Mouse (Mus musculus): ENCODE data around the gene Tpi1. TPM values are rescaled to one million over a fixed set of nuclear protein-coding genes. Genes with fewer than 3 reads are reported as not detected.
A peak's percentile ranks its signal among the peaks of the same experiment; 100 is the strongest.

The Tpi1 gene
- total and polyA plus RNA-seq, 2 experiments from 2014 or later = 338 to 354 TPM

DNA sequence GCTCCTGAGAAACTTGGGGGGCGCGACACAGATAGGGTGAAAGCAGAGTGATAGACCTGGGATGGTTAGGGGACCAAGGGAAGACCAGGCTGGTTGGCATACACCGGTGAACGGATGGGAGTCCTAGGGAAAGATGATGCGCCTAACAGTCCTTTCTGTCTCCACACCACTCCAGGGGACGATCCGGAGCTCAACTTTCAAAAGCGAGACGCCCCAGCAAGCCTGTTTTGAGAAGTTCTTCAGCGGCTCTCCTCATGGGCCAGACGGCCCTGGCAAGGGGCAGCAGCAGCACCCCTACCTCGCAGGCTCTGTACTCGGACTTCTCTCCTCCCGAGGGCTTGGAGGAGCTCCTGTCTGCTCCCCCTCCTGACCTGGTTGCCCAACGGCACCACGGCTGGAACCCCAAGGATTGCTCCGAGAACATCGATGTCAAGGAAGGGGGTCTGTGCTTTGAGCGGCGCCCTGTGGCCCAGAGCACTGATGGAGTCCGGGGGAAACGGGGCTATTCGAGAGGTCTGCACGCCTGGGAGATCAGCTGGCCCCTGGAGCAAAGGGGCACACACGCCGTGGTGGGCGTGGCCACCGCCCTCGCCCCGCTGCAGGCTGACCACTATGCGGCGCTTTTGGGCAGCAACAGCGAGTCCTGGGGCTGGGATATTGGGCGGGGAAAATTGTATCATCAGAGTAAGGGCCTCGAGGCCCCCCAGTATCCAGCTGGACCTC is 4.9 kb downstream of the Tpi1 start:
- Histone ChIP-seq H3K4me2 (ENCODE audit: low read depth) (peak overlapping the region; percentile 58), H3K27ac (ENCODE audit: low read depth, low read length) (peak overlapping the region; percentile 59; the same call in 1 of the 2 replicates), H3K36me3 (ENCODE audit: insufficient read depth) (peaks cover 13% of the 10 kb centered on the region), H3K9ac (peak overlapping the region; percentile 50), H3K4me1 (ENCODE audit: insufficient read depth) (peaks cover 22% of the 10 kb centered on the region), H3K9me3 (ENCODE audit: low read length) (no peaks in the 10 kb centered on the region), H3K4me3 (ENCODE audit: low read depth, low read length) (peak overlapping the region; percentile 41), H3K27me3 (ENCODE audit: insufficient read depth, low read length) (no peaks in the 10 kb centered on the region)
- DNase-seq = peak; percentile 70
- ATAC-seq = peak; percentile 12; the same call in 1 of the 2 replicates
- TF ChIP-seq CTCF (IDR thresholded peaks at IDR 0.05; ENCODE audit: low read depth) = peak; percentile 74
- 1% methylated on average over 35 of the region's 35 CpGs for WGBS

DNA sequence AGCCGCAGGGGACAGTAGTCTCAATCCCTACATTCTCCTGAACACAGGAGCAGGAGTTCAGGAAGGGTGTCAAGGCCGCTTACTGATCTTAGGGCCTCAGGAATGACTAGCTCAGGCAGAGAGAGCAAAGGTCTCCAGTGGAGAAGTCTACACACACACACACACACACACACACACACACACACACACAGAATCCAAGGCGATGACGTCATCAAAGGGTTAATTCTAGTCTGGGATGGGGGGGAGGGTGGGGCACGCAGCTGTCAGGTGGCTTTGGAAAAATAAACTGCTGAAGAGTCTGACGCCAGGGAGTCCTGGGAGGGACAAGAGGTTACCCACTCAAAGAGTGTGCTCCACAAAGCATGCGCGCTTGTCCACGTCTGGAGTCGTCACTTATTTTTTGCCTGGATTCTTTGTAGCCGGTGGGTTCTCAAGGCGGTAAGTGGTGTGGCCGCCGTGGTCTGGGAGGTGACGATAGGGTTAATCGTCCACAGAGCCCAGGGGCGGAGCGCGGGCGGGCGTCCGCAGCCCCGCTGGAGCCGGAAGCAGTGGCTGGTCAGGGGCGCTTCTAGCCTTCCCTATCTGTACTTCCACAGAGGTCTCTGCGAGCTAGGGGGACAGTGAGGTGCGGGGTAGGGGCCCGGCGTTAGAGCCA is 5.6 kb downstream of the Tpi1 start, which contains the start of gene Spsb2:
Gene Spsb2 (plus strand): TSS at position 304 of the 655 bp plus-strand sequence.
- ATAC-seq (no peak), DNase-seq (peak; percentile 37)
- H3K36me3 ChIP-seq (ENCODE audit: insufficient read depth) = peaks cover 13% of the 10 kb centered on the region

DNA sequence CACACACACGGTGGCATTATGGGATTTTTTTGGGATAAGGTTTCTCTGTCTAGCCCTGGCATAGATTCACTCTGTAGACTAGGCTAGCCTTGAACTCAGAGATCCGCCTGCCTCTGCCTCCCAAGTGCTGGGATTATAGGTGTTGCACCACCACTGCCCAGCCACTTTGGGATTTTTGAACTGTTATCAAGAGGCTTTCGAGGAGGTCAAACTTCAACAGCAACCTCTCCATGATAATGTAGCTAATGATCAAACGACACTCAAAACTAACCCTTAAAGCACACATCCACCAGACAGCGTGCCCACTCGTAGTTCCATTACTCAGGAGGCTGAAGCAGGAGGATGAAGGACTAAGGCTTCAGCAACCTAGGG is 6.1 kb downstream of the Tpi1 start:
- Histone ChIP-seq H3K27me3 (ENCODE audit: insufficient read depth, low read length) (no peaks in the 10 kb centered on the region), H3K36me3 (ENCODE audit: insufficient read depth) (peaks cover 13% of the 10 kb centered on the region), H3K9ac (no peak overlapping the region), H3K9me3 (ENCODE audit: low read length) (no peaks in the 10 kb centered on the region), H3K4me3 (ENCODE audit: low read depth, low read length) (no peak overlapping the region), H3K27ac (ENCODE audit: low read depth, low read length) (no peak overlapping the region), H3K4me1 (ENCODE audit: insufficient read depth) (peaks cover 18% of the 10 kb centered on the region), H3K4me2 (ENCODE audit: low read depth) (peak overlapping the region; percentile 58)
- 87% methylated on average over 6 of the region's 6 CpGs for WGBS
- DNase-seq = no peak
- ATAC-seq = no peak
- TF ChIP-seq CTCF (IDR thresholded peaks at IDR 0.05; ENCODE audit: low read depth) = no peak

More for the DNA sequence above, 5.6 kb downstream of the Tpi1 start, which contains the start of gene Spsb2:
- peak within 1 kb of the TSS; percentile 59; the same call in 1 of the 2 replicates for H3K27ac ChIP-seq (ENCODE audit: low read depth, low read length)
- no peak for TF ChIP-seq CTCF (IDR thresholded peaks at IDR 0.05; ENCODE audit: low read depth)
- no peaks in the 10 kb centered on the region for H3K9me3 ChIP-seq (ENCODE audit: low read length)
- H3K4me3 ChIP-seq (ENCODE audit: low read depth, low read length) = peak within 1 kb of the TSS; percentile 41
- H3K4me1 ChIP-seq (ENCODE audit: insufficient read depth) = peaks cover 20% of the 10 kb centered on the region
- peak within 1 kb of the TSS; percentile 50 for H3K9ac ChIP-seq
- no peaks in the 10 kb centered on the region for H3K27me3 ChIP-seq (ENCODE audit: insufficient read depth, low read length)
- H3K4me2 ChIP-seq (ENCODE audit: low read depth) = peak within 1 kb of the TSS; percentile 58
- 6% methylated on average over 29 of the region's 29 CpGs for WGBS

DNA sequence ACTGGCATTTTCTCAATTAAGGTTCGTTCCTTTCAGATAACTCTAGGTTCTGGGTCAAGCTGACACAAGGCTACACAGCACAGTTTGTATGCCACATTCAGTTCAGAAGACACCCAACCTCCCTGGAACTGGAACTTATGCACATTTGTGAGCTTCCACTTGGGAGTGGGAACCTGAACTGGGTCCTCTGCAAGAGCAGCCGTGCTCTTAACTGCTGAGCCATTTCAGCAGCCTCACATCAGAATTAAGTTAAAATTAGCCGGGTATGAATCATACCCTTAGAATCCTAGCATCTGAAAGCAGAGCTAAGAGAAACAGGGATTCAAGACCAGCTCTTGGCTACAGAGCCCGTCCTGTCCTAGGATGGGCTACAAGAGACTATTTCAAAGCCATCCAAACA is 6.7 kb downstream of the Tpi1 start:
- Histone ChIP-seq H3K36me3 (ENCODE audit: insufficient read depth) (peaks cover 13% of the 10 kb centered on the region), H3K9ac (no peak overlapping the region), H3K27ac (ENCODE audit: low read depth, low read length) (no peak overlapping the region), H3K27me3 (ENCODE audit: insufficient read depth, low read length) (no peaks in the 10 kb centered on the region), H3K4me1 (ENCODE audit: insufficient read depth) (peaks cover 11% of the 10 kb centered on the region), H3K4me3 (ENCODE audit: low read depth, low read length) (no peak overlapping the region), H3K4me2 (ENCODE audit: low read depth) (no peak overlapping the region), H3K9me3 (ENCODE audit: low read length) (no peaks in the 10 kb centered on the region)
- TF ChIP-seq CTCF (IDR thresholded peaks at IDR 0.05; ENCODE audit: low read depth) = no peak
- no peak for DNase-seq
- WGBS = 88% methylated on average over 4 of the region's 4 CpGs
- ATAC-seq = no peak

DNA sequence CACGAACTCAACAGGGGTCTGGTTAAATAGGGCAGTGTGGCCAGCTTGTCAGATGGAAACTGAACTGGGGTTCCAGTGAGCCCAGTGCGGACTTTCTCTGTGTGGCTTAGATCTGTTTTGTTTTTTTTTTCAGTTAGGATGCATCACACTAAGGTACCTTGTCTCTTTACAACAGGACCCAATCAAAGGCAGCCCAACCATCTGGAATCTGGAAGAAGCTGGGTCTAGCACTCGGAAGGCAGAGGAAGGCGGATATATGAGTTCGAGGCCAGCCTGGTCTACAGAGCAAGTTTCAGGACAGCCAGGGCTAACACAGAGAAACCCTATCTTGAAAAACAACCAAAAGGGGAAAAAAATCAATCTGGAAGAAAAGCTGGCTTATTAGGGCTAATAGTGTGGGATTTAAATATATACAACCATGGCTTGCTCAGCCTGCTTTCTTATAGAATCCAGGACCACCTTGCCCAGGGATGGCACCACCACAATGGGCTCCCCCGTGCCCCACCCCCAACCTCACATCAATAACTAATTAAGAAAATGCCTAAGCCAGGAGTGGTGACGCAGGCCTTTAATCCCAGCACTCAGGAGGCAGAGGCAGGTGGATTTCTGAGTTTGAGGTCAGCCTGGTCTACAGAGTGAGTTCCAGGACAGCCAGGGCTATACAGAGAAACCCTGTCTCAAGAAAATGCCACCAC is 7.5 kb downstream of the Tpi1 start:
- 68% methylated on average over 7 of the region's 7 CpGs for WGBS
- Histone ChIP-seq H3K4me2 (ENCODE audit: low read depth) (peak overlapping the region; percentile 76), H3K36me3 (ENCODE audit: insufficient read depth) (peaks cover 5% of the 10 kb centered on the region; the same call in 1 of the 2 replicates), H3K27ac (ENCODE audit: low read depth, low read length) (peak overlapping the region; percentile 86), H3K4me1 (ENCODE audit: insufficient read depth) (peaks cover 10% of the 10 kb centered on the region), H3K9ac (peak overlapping the region; percentile 15), H3K9me3 (ENCODE audit: low read length) (no peaks in the 10 kb centered on the region), H3K4me3 (ENCODE audit: low read depth, low read length) (peak overlapping the region; percentile 38), H3K27me3 (ENCODE audit: insufficient read depth, low read length) (no peaks in the 10 kb centered on the region)
- no peak for TF ChIP-seq CTCF (IDR thresholded peaks at IDR 0.05; ENCODE audit: low read depth)
- DNase-seq (no peak), ATAC-seq (no peak)

DNA sequence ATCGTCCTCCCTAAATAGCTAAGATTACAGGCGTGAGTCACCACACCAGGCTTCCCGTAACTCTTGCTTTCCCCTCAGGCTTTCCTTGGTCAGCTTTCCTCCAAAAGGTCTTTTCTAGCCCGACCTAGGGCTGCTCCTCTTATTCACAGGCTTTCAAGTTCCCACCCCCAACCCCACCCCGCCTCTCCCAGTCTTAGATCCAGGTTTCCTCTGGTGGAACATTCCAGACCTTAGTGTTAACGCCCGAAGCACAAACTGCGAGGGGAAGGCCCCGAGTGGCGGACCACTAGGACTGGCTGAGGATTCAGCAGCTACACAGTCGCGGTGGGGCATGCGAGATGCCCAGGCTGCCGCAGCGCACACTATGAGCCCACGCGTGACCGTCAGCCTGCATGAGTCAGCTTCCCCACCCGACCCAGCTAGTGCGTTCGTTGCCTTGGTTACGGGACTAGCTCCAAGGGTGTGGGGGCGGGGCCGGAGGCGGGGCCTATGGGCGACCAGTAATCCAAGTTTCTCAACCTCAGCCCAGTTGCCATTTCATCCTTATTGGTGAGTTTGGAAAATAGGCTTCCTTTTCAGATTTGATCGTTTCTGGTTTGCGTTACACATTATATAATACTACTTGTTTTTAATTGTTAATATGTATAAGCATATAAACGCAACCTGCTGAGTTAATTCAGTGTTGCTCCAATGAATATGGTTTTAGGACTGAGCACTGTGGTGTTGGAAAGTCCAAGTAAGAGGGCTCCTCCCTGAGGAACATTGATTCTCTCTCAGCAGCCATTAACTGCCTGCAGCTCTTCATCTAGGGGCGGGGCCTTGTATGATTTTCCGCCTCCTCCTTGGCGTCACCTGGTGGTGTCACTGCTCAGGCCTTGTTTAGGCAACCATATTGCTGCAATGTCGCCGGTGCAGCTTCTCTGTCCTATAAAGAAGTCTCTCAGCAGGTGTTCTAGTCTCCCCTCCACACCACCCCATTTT is 8.5 kb downstream of the Tpi1 start:
- ATAC-seq (peak; percentile 93), DNase-seq (peak; percentile 96)
- peaks cover 10% of the 10 kb centered on the region for H3K4me1 ChIP-seq (ENCODE audit: insufficient read depth)
- 4% methylated on average over 34 of the region's 34 CpGs for WGBS
- H3K4me3 ChIP-seq (ENCODE audit: low read depth, low read length) = peak overlapping the region; percentile 38
- peak overlapping the region; percentile 51 for H3K9ac ChIP-seq
- H3K27me3 ChIP-seq (ENCODE audit: insufficient read depth, low read length) = no peaks in the 10 kb centered on the region
- no peaks in the 10 kb centered on the region for H3K9me3 ChIP-seq (ENCODE audit: low read length)
- peaks cover 4% of the 10 kb centered on the region; the same call in 1 of the 2 replicates for H3K36me3 ChIP-seq (ENCODE audit: insufficient read depth)
- H3K27ac ChIP-seq (ENCODE audit: low read depth, low read length) = peak overlapping the region; percentile 86
- TF ChIP-seq CTCF (IDR thresholded peaks at IDR 0.05; ENCODE audit: low read depth) = peak; percentile 62
- H3K4me2 ChIP-seq (ENCODE audit: low read depth) = peak overlapping the region; percentile 76

Data from forebrain, postnatal 0 days (tissue).